Mouse (Mus musculus): Measurements from ENCODE around the gene Myo1b. TPM values are rescaled to one million over a fixed set of nuclear protein-coding genes. Genes with fewer than 3 reads are reported as not detected.
A peak's percentile ranks its signal among the peaks of the same experiment; 100 is the strongest.

The Myo1b gene
- total and polyA plus RNA-seq, 2 experiments from 2014 or later: 47.4 to 53.0 TPM

GRCm38 (mm10) chr1:51736822-51737221 is 179.0 kb downstream of the Myo1b start:
- TF ChIP-seq CTCF (IDR thresholded peaks at IDR 0.05; ENCODE audit: low read depth): no peak
- Histone ChIP-seq H3K27me3 (ENCODE audit: insufficient read depth, low read length) (no peaks in the 10 kb centered on the region), H3K4me3 (ENCODE audit: low read depth, low read length) (no peak overlapping the region), H3K27ac (ENCODE audit: low read depth, low read length) (no peak overlapping the region), H3K36me3 (ENCODE audit: insufficient read depth) (no peaks in the 10 kb centered on the region), H3K4me1 (ENCODE audit: insufficient read depth) (no peaks in the 10 kb centered on the region), H3K9ac (no peak overlapping the region), H3K9me3 (ENCODE audit: low read length) (no peaks in the 10 kb centered on the region), H3K4me2 (ENCODE audit: low read depth) (no peak overlapping the region)
- ATAC-seq (no peak), DNase-seq (no peak)
- WGBS: 83% methylated on average over 2 of the region's 2 CpGs

GRCm38 (mm10) chr1:51734721-51735120 is 181.2 kb downstream of the Myo1b start:
- H3K9ac ChIP-seq: no peak overlapping the region
- ATAC-seq (no peak), DNase-seq (no peak)
- no peaks in the 10 kb centered on the region for H3K27me3 ChIP-seq (ENCODE audit: insufficient read depth, low read length)
- 89% methylated on average over 6 of the region's 6 CpGs for WGBS
- H3K9me3 ChIP-seq (ENCODE audit: low read length): no peaks in the 10 kb centered on the region
- H3K4me1 ChIP-seq (ENCODE audit: insufficient read depth): no peaks in the 10 kb centered on the region
- H3K36me3 ChIP-seq (ENCODE audit: insufficient read depth): no peaks in the 10 kb centered on the region
- H3K4me3 ChIP-seq (ENCODE audit: low read depth, low read length): no peak overlapping the region
- no peak overlapping the region for H3K27ac ChIP-seq (ENCODE audit: low read depth, low read length)
- no peak for TF ChIP-seq CTCF (IDR thresholded peaks at IDR 0.05; ENCODE audit: low read depth)
- no peak overlapping the region for H3K4me2 ChIP-seq (ENCODE audit: low read depth)

- 91% methylated on average over 1 of the region's 1 CpGs for WGBS
Observed at GRCm38 (mm10) chr1:51729407-51729806, 186.5 kb downstream of the Myo1b start.

GRCm38 (mm10) chr1:51728816-51729215 is 187.1 kb downstream of the Myo1b start:
- H3K27me3 ChIP-seq (ENCODE audit: insufficient read depth, low read length): no peaks in the 10 kb centered on the region
- H3K36me3 ChIP-seq (ENCODE audit: insufficient read depth): no peaks in the 10 kb centered on the region
- H3K9me3 ChIP-seq (ENCODE audit: low read length): no peaks in the 10 kb centered on the region
- no peaks in the 10 kb centered on the region for H3K4me1 ChIP-seq (ENCODE audit: insufficient read depth)
- TF ChIP-seq CTCF (IDR thresholded peaks at IDR 0.05; ENCODE audit: low read depth): no peak
- 86% methylated on average over 4 of the region's 4 CpGs for WGBS
- no peak overlapping the region for H3K27ac ChIP-seq (ENCODE audit: low read depth, low read length)
- no peak overlapping the region for H3K9ac ChIP-seq
- H3K4me3 ChIP-seq (ENCODE audit: low read depth, low read length): no peak overlapping the region
- no peak for ATAC-seq
- DNase-seq: no peak
- no peak overlapping the region for H3K4me2 ChIP-seq (ENCODE audit: low read depth)

More at GRCm38 (mm10) chr1:51729407-51729806, 186.5 kb downstream of the Myo1b start:
- TF ChIP-seq CTCF (IDR thresholded peaks at IDR 0.05; ENCODE audit: low read depth): no peak
- no peaks in the 10 kb centered on the region for H3K4me1 ChIP-seq (ENCODE audit: insufficient read depth)
- no peaks in the 10 kb centered on the region for H3K27me3 ChIP-seq (ENCODE audit: insufficient read depth, low read length)
- H3K9ac ChIP-seq: no peak overlapping the region
- no peak overlapping the region for H3K27ac ChIP-seq (ENCODE audit: low read depth, low read length)
- no peak overlapping the region for H3K4me3 ChIP-seq (ENCODE audit: low read depth, low read length)
- H3K4me2 ChIP-seq (ENCODE audit: low read depth): no peak overlapping the region
- DNase-seq: no peak
- H3K36me3 ChIP-seq (ENCODE audit: insufficient read depth): no peaks in the 10 kb centered on the region
- H3K9me3 ChIP-seq (ENCODE audit: low read length): no peaks in the 10 kb centered on the region
- ATAC-seq: no peak

GRCm38 (mm10) chr1:51719897-51720673 is 195.8 kb downstream of the Myo1b start:
- peaks cover 3% of the 10 kb centered on the region; the same call in 1 of the 2 replicates for H3K4me1 ChIP-seq (ENCODE audit: insufficient read depth)
- WGBS: 32% methylated on average over 9 of the region's 9 CpGs

GRCm38 (mm10) chr1:51710831-51711230 is 205.0 kb downstream of the Myo1b start:
- H3K27ac ChIP-seq (ENCODE audit: low read depth, low read length): no peak overlapping the region
- no peaks in the 10 kb centered on the region for H3K36me3 ChIP-seq (ENCODE audit: insufficient read depth)
- no peak overlapping the region for H3K9ac ChIP-seq
- ATAC-seq (no peak), DNase-seq (no peak)
- no peak overlapping the region for H3K4me2 ChIP-seq (ENCODE audit: low read depth)
- no peaks in the 10 kb centered on the region for H3K27me3 ChIP-seq (ENCODE audit: insufficient read depth, low read length)
- no peaks in the 10 kb centered on the region for H3K9me3 ChIP-seq (ENCODE audit: low read length)
- 83% methylated on average over 2 of the region's 2 CpGs for WGBS
- no peaks in the 10 kb centered on the region for H3K4me1 ChIP-seq (ENCODE audit: insufficient read depth)
- H3K4me3 ChIP-seq (ENCODE audit: low read depth, low read length): no peak overlapping the region
- no peak for TF ChIP-seq CTCF (IDR thresholded peaks at IDR 0.05; ENCODE audit: low read depth)

More at GRCm38 (mm10) chr1:51719897-51720673, 195.8 kb downstream of the Myo1b start:
- Histone ChIP-seq H3K9ac (no peak overlapping the region), H3K4me3 (ENCODE audit: low read depth, low read length) (no peak overlapping the region), H3K9me3 (ENCODE audit: low read length) (no peaks in the 10 kb centered on the region), H3K4me2 (ENCODE audit: low read depth) (0 out of 2 replicates have a peak overlapping the region, but pooled peaks have one; percentile 10), H3K27me3 (ENCODE audit: insufficient read depth, low read length) (no peaks in the 10 kb centered on the region), H3K36me3 (ENCODE audit: insufficient read depth) (no peaks in the 10 kb centered on the region), H3K27ac (ENCODE audit: low read depth, low read length) (no peak overlapping the region)
- DNase-seq: peak; percentile 32
- ATAC-seq: no peak
- no peak for TF ChIP-seq CTCF (IDR thresholded peaks at IDR 0.05; ENCODE audit: low read depth)

GRCm38 (mm10) chr1:51706106-51706505 is 209.8 kb downstream of the Myo1b start:
- no peaks in the 10 kb centered on the region for H3K9me3 ChIP-seq (ENCODE audit: low read length)
- 79% methylated on average over 3 of the region's 3 CpGs for WGBS

More at GRCm38 (mm10) chr1:51706106-51706505, 209.8 kb downstream of the Myo1b start:
- no peak overlapping the region for H3K9ac ChIP-seq
- H3K4me2 ChIP-seq (ENCODE audit: low read depth): no peak overlapping the region
- H3K4me1 ChIP-seq (ENCODE audit: insufficient read depth): no peaks in the 10 kb centered on the region
- no peak for TF ChIP-seq CTCF (IDR thresholded peaks at IDR 0.05; ENCODE audit: low read depth)
- no peaks in the 10 kb centered on the region for H3K36me3 ChIP-seq (ENCODE audit: insufficient read depth)
- no peak for ATAC-seq
- DNase-seq: no peak
- H3K4me3 ChIP-seq (ENCODE audit: low read depth, low read length): no peak overlapping the region
- H3K27ac ChIP-seq (ENCODE audit: low read depth, low read length): no peak overlapping the region
- no peaks in the 10 kb centered on the region for H3K27me3 ChIP-seq (ENCODE audit: insufficient read depth, low read length)
